Mouse (Mus musculus) heart, adult 9 months (tissue): ENCODE measurements around the gene Pard3.

ENCODE experiments used
- DNase-seq, 2 experiments: peaks; one replicate each; pipeline ENCODE4 v3.0.0; 2022; ENCODE audit warnings: low spot score in 2 of 2

The Pard3 gene

GRCm38 (mm10) chr8:127063551-127064360 lies at the start of gene Pard3:
Gene Pard3 (plus strand): TSS chr8:127063893.
- peak; percentile 69 to 74 for DNase-seq

DNA sequence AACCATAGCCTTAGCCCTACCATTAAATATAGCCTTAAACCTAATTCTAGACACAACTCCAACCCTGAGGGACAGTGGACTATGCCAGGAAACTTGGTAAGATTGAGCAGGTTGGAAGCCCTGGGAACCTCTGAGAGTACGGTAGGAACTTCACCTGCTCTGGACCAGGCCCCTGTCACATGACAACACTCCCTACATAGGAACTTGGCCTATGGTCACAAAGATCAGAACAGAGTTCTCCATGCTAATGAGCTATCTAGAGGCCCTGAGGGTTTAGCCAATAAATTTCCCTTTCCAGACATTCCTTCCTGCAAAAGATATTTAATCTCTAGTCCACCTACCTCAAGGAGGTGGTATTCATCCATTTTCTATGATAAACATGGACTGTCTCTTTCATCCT lies 41.9 kb upstream of the Pard3 start:
- DNase-seq, result no peak

DNA sequence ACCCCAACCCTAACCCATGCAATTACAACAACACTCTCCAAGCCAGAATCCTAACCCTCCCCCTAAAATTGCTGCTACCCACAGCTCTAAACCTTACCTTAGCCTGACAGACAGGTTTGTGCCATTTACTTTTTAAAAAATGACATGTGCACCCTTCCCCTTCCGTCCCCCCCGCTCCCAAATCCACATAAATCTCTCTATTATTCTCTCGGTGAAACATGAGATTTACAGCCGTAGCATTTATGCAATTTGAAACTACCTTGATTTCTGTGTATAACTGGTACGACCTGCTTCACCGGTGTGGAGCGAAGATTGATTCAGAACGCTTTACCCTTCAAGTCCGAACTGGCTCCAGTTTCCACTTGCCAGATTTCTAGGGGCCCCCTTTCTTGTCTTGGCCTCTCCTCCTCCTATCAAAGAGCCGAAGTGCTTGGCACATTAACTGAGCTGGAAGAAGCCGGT lies 38.4 kb upstream of the Pard3 start:
- no peak for DNase-seq

GRCm38 (mm10) chr8:127025775-127026174 lies 37.9 kb upstream of the Pard3 start:
- no peak for DNase-seq

- no peak for DNase-seq
These were observed 32.2 kb upstream of the Pard3 start for GRCm38 (mm10) chr8:127031476-127031875.

DNA sequence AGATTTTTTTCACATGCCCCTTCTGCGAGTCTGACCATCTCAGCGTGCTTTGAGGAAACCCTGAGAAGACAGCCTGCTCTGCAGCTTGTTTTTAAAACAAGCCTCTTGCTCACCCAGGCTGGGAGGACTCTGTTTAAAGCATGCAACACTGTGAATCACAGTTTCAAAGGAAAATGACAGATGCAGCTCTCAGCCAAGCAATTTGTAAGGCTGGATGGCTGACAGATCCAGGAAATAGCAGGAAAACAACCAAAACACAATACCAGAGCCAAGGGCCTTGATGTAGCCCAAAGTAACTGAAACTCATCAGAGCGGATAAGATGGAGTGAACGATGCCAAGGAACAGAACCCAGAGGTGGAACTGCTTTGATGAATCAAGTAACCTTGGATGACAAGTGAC lies 24.8 kb upstream of the Pard3 start:
- DNase-seq, result no peak

- DNase-seq, result no peak
These were observed 13.7 kb upstream of the Pard3 start for GRCm38 (mm10) chr8:127049996-127050395.

GRCm38 (mm10) chr8:127052132-127052531 lies 11.6 kb upstream of the Pard3 start:
- no peak for DNase-seq

DNA sequence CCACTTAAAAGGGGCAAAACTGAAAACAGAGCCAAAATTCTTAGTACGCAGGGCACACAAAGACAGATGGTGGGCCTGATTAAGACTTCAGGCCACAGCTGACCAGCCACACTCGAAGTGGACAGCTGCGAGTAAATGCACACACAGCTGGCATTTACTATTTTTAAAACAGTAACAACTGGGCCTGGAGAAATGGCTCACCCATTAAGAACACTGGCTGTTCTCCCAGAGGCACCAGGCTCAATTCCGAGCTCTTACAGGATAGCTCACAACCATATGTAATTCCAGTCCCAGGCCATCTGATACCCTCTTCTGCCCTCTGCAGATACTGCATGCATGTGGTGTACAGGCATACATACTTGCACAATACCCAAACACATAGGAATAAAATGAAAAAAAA lies 8.6 kb upstream of the Pard3 start:
- no peak for DNase-seq

DNA sequence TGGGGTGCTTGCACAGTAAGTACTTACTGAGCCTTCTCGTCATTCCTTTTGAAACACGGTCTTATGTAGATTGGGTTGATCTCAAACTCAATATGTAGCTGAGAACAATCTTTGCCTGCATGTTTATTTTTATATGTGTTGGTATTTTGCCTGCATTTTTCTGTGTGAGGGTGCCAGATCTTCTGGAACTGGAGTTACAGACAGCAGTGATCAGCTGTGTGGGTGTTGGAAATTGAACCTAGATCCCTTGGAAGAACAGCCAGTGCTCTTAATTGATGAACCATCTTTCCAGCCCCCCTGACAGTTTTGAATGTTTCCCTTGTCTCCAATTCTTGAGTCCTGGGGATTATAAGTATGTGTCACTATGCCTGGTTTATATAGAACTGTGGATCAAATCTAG lies 4.9 kb upstream of the Pard3 start:
- DNase-seq, result no peak

DNA sequence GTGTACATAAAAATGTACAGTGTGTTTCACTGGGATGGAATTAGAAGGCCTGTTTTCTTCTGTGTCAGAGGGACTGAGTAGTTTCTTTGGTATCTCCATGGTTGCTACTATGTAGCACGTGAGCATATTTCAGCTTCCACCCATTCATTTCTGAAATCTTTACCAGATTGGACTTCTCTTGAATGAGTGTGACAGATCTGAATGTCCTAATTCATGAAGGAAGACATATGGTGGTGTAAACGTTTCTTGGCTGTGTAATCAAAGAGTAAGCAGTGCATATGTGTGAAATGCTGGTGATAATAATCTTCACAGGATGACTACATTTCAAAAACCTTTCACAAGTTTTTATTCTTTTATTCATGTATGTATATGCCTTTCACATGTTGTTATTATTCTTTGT lies 3.9 kb upstream of the Pard3 start:
- DNase-seq, result no peak

GRCm38 (mm10) chr8:127064361-127065112 lies 844 bp downstream of the Pard3 start:
- peak; percentile 34 to 45 for DNase-seq

DNA sequence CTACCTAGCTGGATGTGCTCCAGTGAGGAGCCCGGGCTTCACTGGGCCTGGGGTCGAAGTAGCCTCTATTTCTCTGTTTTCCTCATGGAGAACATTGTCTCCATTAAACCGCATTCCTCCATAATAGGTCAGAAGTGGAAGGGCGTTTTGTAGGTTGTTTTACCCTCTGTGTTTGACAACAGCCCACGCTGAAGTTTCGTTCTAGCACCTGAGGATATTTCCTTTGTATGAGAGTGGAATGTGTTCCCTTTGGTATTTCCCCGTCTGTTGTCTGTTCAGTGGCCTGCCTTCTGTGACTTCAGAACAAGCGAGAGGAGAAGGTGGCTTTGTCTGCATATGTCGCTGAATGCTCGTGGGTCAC lies 1.4 kb downstream of the Pard3 start:
- DNase-seq, result no peak

DNA sequence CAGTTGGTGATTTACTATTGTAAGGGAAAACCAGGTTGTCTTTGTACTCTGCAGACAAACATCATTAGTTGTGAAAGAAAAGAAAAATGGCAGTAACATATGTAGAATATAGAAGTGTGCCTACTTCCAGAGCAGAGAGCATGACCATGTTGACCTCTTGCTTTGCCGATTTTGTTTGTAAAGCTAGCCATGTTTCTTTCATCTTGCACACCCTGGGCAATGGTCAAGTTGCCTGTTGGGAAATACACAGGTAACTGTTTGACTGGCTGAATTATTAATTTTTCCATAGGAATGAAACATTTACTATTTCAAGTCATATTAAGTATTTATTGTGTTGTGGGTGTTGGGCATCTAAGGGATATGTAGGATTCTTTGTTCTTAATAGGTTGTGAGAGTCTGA lies 2.1 kb downstream of the Pard3 start:
- no peak for DNase-seq

DNA sequence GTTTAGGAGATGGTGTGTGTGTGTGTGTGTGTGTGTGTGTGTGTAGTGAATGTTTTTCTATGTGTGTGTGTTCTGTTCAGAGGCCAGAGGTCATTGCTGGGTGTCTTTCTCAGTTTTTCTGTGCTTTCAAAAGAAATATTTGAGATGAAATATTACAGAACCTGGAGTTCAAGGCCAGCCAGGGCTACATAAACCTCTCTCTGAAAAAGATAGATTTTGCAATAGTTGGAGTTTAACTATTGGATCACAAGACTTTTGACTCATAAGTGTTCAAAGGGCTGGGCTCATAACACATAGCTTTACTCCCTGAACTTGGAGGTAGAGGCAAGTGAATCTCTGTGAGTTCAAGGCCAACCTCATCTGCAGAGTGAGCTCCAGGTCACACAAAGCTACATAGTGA lies 2.8 kb downstream of the Pard3 start:
- DNase-seq, result no peak

DNA sequence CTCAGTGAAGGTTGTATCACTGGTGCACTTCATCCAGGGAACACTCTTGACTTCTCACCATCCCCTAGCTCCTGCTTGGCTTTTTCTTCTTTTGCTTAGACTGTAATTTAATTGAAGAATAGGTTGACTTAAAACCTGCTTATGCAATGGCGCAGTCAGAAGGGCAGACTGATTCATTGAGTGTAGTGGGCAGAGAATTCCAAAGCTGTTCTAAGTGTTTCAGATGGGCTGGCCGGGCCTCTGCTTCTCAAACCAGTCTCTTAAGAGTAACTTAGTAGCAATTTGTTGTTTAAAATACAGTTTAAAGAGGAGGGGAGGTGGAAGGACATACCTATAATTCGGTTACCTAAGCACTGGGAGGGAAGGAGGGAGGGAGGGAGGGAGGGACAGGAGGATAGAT lies 5.0 kb downstream of the Pard3 start:
- DNase-seq, result no peak

- peak; percentile 36 to 61 for DNase-seq
These were observed 6.5 kb downstream of the Pard3 start for GRCm38 (mm10) chr8:127070225-127070624.

DNA sequence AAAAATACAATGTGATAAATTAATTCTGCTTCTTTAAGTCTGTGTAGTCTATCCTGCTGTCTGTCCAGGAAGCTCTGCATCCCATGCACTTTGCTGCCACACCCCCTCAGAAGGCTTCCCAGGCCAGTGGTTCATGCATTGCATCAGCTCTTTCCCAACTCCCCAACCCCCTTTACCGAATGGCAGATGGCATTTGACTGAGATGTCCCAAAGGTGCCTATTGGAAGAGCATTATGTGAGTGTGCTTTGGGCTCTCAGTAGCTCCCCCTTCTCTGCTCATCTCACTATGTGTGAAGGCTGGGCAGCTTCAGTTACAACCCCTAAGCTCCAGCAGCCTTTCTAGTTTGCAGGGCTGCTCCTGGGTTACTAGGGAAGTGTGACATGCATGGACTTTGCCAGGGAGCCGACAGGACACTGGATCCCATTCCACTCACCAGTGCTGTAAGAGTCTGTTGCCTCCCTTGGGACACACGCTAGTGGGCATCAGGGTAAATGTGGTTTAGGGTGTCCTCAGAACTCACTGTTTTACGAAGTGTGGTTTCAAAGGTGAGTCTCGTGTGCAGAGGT lies 9.4 kb downstream of the Pard3 start:
- DNase-seq, result no peak

- no peak for DNase-seq
These were observed 12.8 kb downstream of the Pard3 start for GRCm38 (mm10) chr8:127076511-127076910.

DNA sequence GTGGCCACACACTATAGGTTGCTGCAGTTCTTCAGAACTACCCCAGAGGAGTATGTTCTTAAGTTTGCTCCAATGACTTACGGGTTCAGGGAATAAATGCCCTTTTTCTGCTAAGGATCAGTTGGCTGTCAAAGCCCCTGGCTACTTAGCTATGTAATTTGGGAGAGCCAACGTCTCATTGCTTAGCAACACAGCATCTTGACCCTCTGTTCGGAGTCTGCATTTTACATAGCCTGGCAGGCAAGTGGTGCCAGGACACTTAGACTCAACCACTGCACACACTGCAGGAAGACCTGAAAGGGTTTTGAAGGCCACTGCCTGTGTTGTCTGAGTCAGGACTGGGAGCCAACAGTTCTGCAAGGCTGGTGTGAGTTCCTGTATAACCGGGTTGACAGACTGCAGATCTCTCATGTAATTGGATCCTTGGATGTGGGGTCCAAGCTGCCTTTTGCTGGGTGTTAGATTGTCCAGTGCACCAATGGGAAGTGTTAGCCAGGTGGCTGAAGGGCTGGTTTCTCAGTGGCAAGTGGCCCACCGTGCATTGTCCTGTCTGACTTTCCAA lies 15.6 kb downstream of the Pard3 start:
- no peak for DNase-seq

- no peak for DNase-seq
These were observed 17.6 kb downstream of the Pard3 start for GRCm38 (mm10) chr8:127081297-127081696.

DNA sequence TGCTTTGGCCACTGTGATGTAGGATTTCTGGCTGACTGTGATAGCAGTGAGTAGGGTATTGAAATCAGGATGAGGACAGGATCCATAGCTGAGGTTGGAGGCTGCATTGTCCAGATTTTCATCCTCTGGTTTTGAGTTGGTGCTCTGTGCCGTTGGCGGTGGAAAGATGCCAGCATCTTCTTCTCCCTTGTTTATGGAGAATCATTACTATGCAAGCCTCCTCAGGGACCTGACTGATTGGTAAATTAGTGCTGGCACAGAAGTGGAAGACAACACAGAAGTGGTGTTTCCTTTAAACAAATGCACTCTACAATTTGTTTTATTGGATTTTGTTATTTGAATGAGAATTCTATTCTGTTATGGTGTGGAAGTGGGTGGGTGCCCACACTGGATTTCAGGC lies 18.8 kb downstream of the Pard3 start:
- DNase-seq, result no peak

DNA sequence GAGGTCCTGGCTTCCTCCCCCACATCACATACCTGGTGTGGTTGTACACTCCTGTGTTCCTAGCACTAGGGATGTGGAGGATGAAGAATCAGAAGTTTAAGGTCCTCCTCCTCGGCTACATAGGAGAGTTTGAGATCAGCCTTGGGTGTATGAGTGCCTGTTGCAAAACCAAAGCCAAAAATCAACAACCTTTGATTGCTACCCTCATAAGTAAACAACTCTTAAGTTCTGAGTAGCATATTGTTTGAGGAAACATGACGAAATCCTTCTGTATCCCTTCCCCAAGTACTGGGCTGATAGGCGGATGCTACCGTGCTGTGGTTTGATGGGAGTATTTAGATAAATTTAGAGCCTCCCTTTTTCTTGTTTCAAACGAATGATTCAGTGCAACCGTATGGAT lies 20.9 kb downstream of the Pard3 start:
- no peak for DNase-seq
